Mouse (Mus musculus) lung, adult 2 months (tissue): ENCODE data around the gene Hk1. TPM values are rescaled to one million over a fixed set of nuclear protein-coding genes. Genes with fewer than 3 reads are reported as not detected.
A peak's percentile ranks its signal among the peaks of the same experiment; 100 is the strongest.

Experiments
- DNase-seq: peaks from one replicate; pipeline ENCODE4 v3.0.0; 2022
- H3K4me1 ChIP-seq: fragments of 200-500 bp; 2 replicates; pipeline ENCODE4 v1.6.1; 2011; ENCODE audit warnings: low read length; ENCODE audit not compliant: control insufficient read depth, insufficient read depth
- H3K4me3 ChIP-seq: fragments of 200-500 bp; replicated peaks from 2 replicates; pipeline ENCODE3; 2011; ENCODE audit warnings: low read depth, mild to moderate bottlenecking, control low read depth, low read length; ENCODE audit errors: extremely low read depth
- CTCF ChIP-seq: fragments of 200-500 bp; IDR thresholded peaks from 2 replicates; pipeline ENCODE4 v1.5.1; 2011; ENCODE audit warnings: mild to moderate bottlenecking, low read length, control low read depth; ENCODE audit not compliant: insufficient read depth
- POLR2A ChIP-seq: fragments of 200-500 bp; IDR thresholded peaks from 2 replicates; pipeline ENCODE4 v1.6.1; 2011; ENCODE audit warnings: low read depth, mild to moderate bottlenecking, control low read depth, low read length, borderline replicate concordance; ENCODE audit errors: extremely low read depth
- WGBS: fragments of 180-500 bp; shearing (Covaris S2); methylation state at CpG from one replicate; pipeline ENCODE4 v1.1.7; 2018; 5-methylcytosine and 5-hydroxymethylcytosine counted together
- polyA plus RNA-seq: library from polyadenylated mRNA; depleted of rRNA; stranded (reverse); fragments of >200 nt; gene quantifications from 2 replicates; pipeline ENCODE4 v1.2.3, GENCODE M21; 2012

Hk1 gene
- polyA plus RNA-seq, 1 experiment = 45.5 TPM

GRCm38 (mm10) chr10:62309593-62309992, 70.1 kb downstream of the Hk1 start:
- Histone ChIP-seq H3K4me1 (peaks cover 4% of the 10 kb centered on the region; the same call in 1 of the 2 replicates), H3K4me3 (no peak overlapping the region)
- no peak for DNase-seq
- 90% methylated on average over 5 of the region's 5 CpGs for WGBS
- TF ChIP-seq CTCF (no peak), POLR2A (no peak)

DNA sequence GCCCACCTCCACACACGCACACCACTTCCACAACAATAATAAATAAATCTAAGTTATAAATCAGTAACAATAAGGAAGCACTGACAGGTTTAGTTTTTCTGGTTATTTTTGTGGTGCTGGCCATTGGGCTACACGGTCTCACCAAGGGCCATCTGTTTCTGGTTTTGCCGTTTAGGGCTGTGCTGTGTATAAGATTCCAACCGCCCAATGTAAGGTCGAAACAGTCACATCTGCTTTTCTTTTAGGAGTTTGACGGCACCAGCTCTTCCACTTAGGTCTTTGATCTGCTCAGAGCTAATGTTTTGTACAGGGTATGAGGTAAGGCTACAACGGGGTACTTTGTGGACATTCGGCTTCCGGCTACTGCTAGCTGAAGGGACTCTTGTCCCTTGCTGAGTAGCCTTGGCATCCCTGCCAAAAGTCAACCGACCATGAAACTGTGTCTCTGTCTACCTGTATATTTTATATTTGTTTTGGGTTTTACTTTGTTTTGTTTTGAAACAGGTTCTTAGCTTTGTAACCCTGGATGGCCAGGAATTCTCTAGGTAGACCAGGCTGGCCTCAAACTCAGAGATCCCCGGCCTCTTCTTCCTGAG, 70.7 kb downstream of the Hk1 start:
- no peak overlapping the region for H3K4me3 ChIP-seq
- WGBS = 87% methylated on average over 11 of the region's 11 CpGs
- peaks cover 4% of the 10 kb centered on the region; the same call in 1 of the 2 replicates for H3K4me1 ChIP-seq
- TF ChIP-seq CTCF (no peak), POLR2A (no peak)
- no peak for DNase-seq

DNA sequence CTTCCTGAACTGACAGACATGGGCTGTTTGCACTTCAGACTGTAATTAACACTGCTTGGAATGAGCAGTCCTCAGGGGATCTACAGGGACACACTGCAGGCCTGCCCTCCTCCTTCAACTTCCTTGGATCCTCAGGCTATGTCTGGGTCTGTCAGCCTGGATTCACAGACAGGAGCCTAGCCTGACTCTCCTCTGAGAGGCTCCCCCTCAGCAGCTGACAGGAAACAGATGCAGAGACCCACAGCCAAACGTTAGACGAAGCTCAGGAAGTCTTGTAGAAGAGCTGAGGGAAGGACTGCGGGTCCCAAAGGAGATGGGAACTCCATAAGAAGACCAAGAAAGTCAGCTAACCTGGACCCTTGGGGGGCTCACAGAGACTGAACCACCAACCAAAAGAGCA, 73.2 kb downstream of the Hk1 start:
- TF ChIP-seq POLR2A = no peak
- TF ChIP-seq CTCF = no peak
- no peak for DNase-seq
- Histone ChIP-seq H3K4me3 (no peak overlapping the region), H3K4me1 (no peaks in the 10 kb centered on the region; the same call in 1 of the 2 replicates)
- 35% methylated on average over 3 of the region's 3 CpGs for WGBS

- Histone ChIP-seq H3K4me1 (peaks cover under 1% of the 10 kb centered on the region; the same call in 1 of the 2 replicates), H3K4me3 (no peak overlapping the region)
- TF ChIP-seq CTCF (no peak), POLR2A (no peak)
- DNase-seq = no peak
- WGBS = 84% methylated on average over 6 of the region's 6 CpGs
Measured at GRCm38 (mm10) chr10:62305090-62305489, 74.6 kb downstream of the Hk1 start.

- Histone ChIP-seq H3K4me1 (peaks cover 4% of the 10 kb centered on the region; the same call in 1 of the 2 replicates), H3K4me3 (no peak overlapping the region)
- no peak for TF ChIP-seq CTCF
- TF ChIP-seq POLR2A = no peak
- WGBS = 36% methylated on average over 23 of the region's 23 CpGs
- peak; percentile 14 for DNase-seq
Measured at GRCm38 (mm10) chr10:62300006-62300827, 79.5 kb downstream of the Hk1 start.

DNA sequence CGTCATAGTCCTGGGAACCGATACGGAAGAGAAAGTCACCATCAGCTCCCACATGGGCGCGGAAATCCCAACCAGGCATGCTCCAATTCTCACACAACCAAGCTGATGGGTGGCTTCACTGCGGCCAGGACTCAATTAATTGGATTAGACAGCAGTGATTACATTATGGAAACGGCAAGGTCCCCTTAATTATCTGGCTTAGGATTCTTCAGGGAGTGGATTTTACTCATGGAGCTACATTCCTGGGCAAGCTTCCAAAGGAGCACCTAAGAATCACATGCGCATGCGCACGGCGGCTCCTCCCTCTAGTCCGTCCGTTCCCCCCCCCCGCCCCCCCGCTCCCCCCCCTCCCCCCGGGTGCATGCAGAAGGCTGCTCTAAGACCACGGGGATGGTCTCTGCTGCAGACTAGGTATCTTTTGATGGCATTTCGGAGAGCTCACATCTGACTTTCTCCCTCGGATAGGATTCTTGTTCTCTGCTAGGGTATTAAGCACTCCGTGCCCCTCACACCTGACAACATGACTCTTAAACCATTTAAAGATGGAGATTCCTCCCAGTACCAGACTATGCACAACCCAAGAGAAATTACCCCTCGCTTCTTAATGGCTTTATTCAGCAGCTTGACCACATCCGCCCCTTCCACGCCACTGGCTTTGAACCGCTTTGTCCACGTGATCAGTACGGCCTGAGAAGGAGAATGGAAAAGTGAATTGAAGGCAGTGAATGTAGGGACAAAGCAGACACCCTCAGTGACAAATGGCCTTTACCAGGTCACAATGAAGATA, 83.4 kb downstream of the Hk1 start:
- H3K4me3 ChIP-seq = no peak overlapping the region
- DNase-seq = no peak
- TF ChIP-seq POLR2A = no peak
- WGBS = 85% methylated on average over 22 of the region's 26 CpGs
- H3K4me1 ChIP-seq = peaks cover 4% of the 10 kb centered on the region; the same call in 1 of the 2 replicates

- no peak for DNase-seq
- 88% methylated on average over 4 of the region's 4 CpGs for WGBS
- H3K4me1 ChIP-seq = no peaks in the 10 kb centered on the region
- TF ChIP-seq POLR2A = no peak
- no peak for TF ChIP-seq CTCF
- no peak overlapping the region for H3K4me3 ChIP-seq
Measured at GRCm38 (mm10) chr10:62294112-62294511, 85.6 kb downstream of the Hk1 start.

GRCm38 (mm10) chr10:62287460-62288124, 92.1 kb downstream of the Hk1 start:
- H3K4me3 ChIP-seq = no peak overlapping the region
- no peak for DNase-seq
- no peak for TF ChIP-seq POLR2A
- TF ChIP-seq CTCF = no peak
- no peaks in the 10 kb centered on the region for H3K4me1 ChIP-seq
- 44% methylated on average over 6 of the region's 6 CpGs for WGBS
